Mouse (Mus musculus) neural tube, embryonic 15.5 days (tissue): ENCODE measurements around the gene Slc26a3. TPM values are rescaled to one million over a fixed set of nuclear protein-coding genes. Genes with fewer than 3 reads are reported as not detected.
"Not testable (repeated sequence)": the region's sequence is repeated elsewhere in the genome, so short reads cannot be mapped to it uniquely, and the experiment has no call there.

Experiments
- ATAC-seq: fragments of 200-750 bp; cut with Nextera tagmentation; 2 replicates; pipeline ENCODE4 v1.8.0; 2017; ENCODE audit warnings: mild to moderate bottlenecking, moderate TSS enrichment, moderate library complexity; ENCODE audit not compliant: low FRiP score
- H3K27ac ChIP-seq: fragments of 300-500 bp; sonication (generic); replicated peaks from 2 replicates; pipeline ENCODE4 v1.5.1; 2015; ENCODE audit warnings: mild to moderate bottlenecking, inconsistent platforms
- H3K27me3 ChIP-seq: fragments of 300-500 bp; sonication (generic); replicated peaks from 2 replicates; pipeline ENCODE4 v1.6.1; 2015; ENCODE audit warnings: inconsistent platforms
- H3K36me3 ChIP-seq: fragments of 300-500 bp; sonication (generic); 2 replicates; pipeline ENCODE4 v1.6.1; 2015; ENCODE audit warnings: inconsistent platforms
- H3K4me1 ChIP-seq: fragments of 300-500 bp; sonication (generic); 2 replicates; pipeline ENCODE4 v1.6.1; 2015; ENCODE audit warnings: inconsistent platforms
- H3K4me2 ChIP-seq: fragments of 300-500 bp; sonication (generic); 2 replicates; pipeline ENCODE4 v1.6.1; 2015; ENCODE audit warnings: inconsistent platforms, mild to moderate bottlenecking, moderate library complexity
- H3K4me3 ChIP-seq: fragments of 300-500 bp; sonication (generic); replicated peaks from 2 replicates; pipeline ENCODE4 v1.5.1; 2015; ENCODE audit warnings: mild to moderate bottlenecking, inconsistent platforms
- H3K9ac ChIP-seq: fragments of 300-500 bp; sonication (generic); replicated peaks from 2 replicates; pipeline ENCODE4 v1.6.1; 2015; ENCODE audit warnings: mild to moderate bottlenecking, inconsistent platforms
- H3K9me3 ChIP-seq: fragments of 300-500 bp; sonication (generic); replicated peaks from 2 replicates; pipeline ENCODE4 v1.6.1; 2016; ENCODE audit warnings: inconsistent platforms
- WGBS: fragments of 180-500 bp; shearing (Covaris S2); methylation state at CpG from one replicate; pipeline ENCODE4 v1.1.7; 2015; ENCODE audit warnings: mixed read lengths; 5-methylcytosine and 5-hydroxymethylcytosine counted together
- polyA plus RNA-seq: library from polyadenylated mRNA; unstranded; fragments of >200 nt; fragmentation: Nextera tagmentation; extraction: Ambion mirVana; gene quantifications from 2 replicates; pipeline ENCODE4 v1.2.1, GENCODE M21; 2015

Slc26a3 gene
- polyA plus RNA-seq, 1 experiment from 2014 or later, result 0.37 TPM

DNA sequence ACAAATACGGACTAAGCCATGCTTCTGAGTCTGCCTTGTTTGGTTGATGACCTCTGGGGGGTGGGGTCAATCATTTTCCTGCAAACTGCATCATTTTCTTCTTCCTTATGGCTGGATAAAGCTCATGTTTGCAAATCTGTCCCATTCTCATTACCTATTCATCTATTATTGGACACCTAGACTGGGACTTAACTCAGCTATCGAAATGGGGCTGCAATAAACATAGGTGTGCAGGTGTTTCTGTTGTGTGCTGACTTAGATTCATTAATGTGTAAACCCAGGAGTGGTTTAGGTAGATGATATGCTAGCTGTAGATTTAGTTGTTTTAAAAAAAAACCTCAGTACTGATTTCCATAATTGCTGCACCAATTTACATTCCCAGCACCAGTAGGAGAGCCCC lies 48.9 kb downstream of the Slc26a3 start:
- ATAC-seq, result no peak
- no peak overlapping the region for H3K4me3 ChIP-seq
- 81% methylated on average over 2 of the region's 2 CpGs for WGBS
- H3K27me3 ChIP-seq, result no peaks in the 10 kb centered on the region
- H3K27ac ChIP-seq, result no peak overlapping the region
- peaks cover 6% of the 10 kb centered on the region for H3K4me1 ChIP-seq
- H3K4me2 ChIP-seq, result no peak overlapping the region
- H3K9me3 ChIP-seq, result no peaks in the 10 kb centered on the region
- no peaks in the 10 kb centered on the region for H3K36me3 ChIP-seq
- H3K9ac ChIP-seq, result no peak overlapping the region

- Histone ChIP-seq H3K4me3 (peak overlapping the region; percentile 25), H3K9me3 (no peaks in the 10 kb centered on the region), H3K27ac (no peak overlapping the region), H3K27me3 (no peaks in the 10 kb centered on the region), H3K36me3 (no peaks in the 10 kb centered on the region), H3K9ac (no peak overlapping the region), H3K4me1 (peaks cover 6% of the 10 kb centered on the region), H3K4me2 (peak overlapping the region; percentile 53)
- WGBS, result 3% methylated on average over 11 of the region's 11 CpGs
- ATAC-seq, result peak; percentile 81
These were observed 53.5 kb downstream of the Slc26a3 start for GRCm38 (mm10) chr12:31444131-31444546.

- peaks cover 6% of the 10 kb centered on the region for H3K4me1 ChIP-seq
- no peak overlapping the region for H3K9ac ChIP-seq
- WGBS, result 62% methylated on average over 6 of the region's 6 CpGs
- no peak overlapping the region for H3K4me3 ChIP-seq
- ATAC-seq, result no peak
- H3K4me2 ChIP-seq, result no peak overlapping the region
- H3K27ac ChIP-seq, result no peak overlapping the region
- H3K27me3 ChIP-seq, result no peaks in the 10 kb centered on the region
- no peaks in the 10 kb centered on the region for H3K9me3 ChIP-seq
- H3K36me3 ChIP-seq, result no peaks in the 10 kb centered on the region
These were observed 54.2 kb downstream of the Slc26a3 start for GRCm38 (mm10) chr12:31444827-31445226.

DNA sequence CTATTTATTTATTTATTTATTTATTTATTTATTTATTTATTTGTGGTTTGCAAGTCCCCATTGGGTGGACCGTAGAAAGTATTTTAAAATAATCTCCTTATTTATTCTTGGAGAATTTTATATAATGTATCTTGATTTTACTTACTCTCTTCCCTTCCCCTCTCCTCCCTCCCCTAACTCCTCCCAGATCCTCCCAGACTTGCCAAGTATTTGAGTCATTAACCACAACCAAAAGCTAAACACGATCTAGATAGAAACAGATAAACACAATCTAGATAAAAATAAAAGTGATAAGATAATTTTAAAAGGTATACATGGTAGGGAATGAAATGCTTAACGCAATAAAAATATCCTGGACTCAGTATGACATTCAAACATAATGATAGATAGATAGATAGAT lies 58.7 kb downstream of the Slc26a3 start:
- Histone ChIP-seq H3K9ac (no peak overlapping the region), H3K27ac (no peak overlapping the region), H3K4me3 (no peak overlapping the region), H3K4me1 (peaks cover under 1% of the 10 kb centered on the region; the same call in 1 of the 2 replicates), H3K27me3 (no peaks in the 10 kb centered on the region), H3K4me2 (no peak overlapping the region), H3K9me3 (no peaks in the 10 kb centered on the region), H3K36me3 (no peaks in the 10 kb centered on the region)
- WGBS, result 88% methylated on average over 3 of the region's 3 CpGs
- no peak for ATAC-seq

DNA sequence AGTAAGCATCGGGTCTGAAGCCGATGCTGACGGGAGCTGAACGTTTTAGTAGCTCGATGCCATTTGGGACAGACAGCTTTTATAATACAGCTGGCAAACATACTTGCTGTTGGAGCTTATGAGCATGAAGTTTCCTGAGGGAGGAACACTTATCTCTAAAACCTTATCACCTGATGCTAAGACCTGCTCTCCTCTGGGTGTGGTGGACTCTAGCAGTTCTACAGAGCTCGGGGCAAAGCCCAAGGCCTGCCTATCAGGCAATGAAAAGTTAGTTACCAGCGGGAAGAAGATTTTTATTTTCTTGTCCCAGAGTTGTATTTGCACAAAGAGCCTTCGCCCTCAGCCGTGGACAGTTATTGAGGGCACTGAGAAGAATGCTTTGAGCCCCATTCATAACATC lies 65.6 kb downstream of the Slc26a3 start:
- Histone ChIP-seq H3K4me1 (no peaks in the 10 kb centered on the region), H3K36me3 (no peaks in the 10 kb centered on the region), H3K4me2 (no peak overlapping the region), H3K4me3 (no peak overlapping the region), H3K9ac (no peak overlapping the region), H3K27ac (no peak overlapping the region), H3K9me3 (no peaks in the 10 kb centered on the region), H3K27me3 (no peaks in the 10 kb centered on the region)
- ATAC-seq, result no peak
- 90% methylated on average over 9 of the region's 9 CpGs for WGBS

- Histone ChIP-seq H3K9ac (no peak overlapping the region), H3K4me1 (no peaks in the 10 kb centered on the region), H3K27ac (no peak overlapping the region), H3K9me3 (no peaks in the 10 kb centered on the region), H3K36me3 (no peaks in the 10 kb centered on the region), H3K4me2 (no peak overlapping the region), H3K4me3 (no peak overlapping the region), H3K27me3 (no peaks in the 10 kb centered on the region)
- no peak for ATAC-seq
- WGBS, result 73% methylated on average over 4 of the region's 4 CpGs
These were observed 67.8 kb downstream of the Slc26a3 start for GRCm38 (mm10) chr12:31458474-31458873.

DNA sequence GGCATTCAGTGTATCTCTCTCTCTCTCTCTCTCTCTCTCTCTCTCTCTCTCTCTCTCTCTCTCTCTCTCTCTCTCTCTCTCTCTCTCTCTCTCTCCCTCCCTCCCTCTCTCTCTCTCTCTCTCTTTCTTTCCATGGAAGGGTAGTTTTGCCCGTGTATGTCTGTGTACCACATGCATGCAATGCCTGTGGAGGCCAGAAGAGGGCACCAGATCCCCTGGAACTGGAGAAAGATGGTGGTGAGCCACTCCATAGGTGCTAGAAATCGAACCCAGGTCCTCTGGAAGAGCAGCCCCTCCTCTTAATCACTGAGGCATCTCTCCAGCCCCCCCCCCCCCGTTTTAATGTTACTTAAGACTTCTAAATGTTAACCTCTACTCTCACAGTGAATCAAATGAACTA lies 69.6 kb downstream of the Slc26a3 start:
- H3K27me3 ChIP-seq, H3K4me3 ChIP-seq, ATAC-seq, H3K4me2 ChIP-seq, H3K36me3 ChIP-seq, H3K9me3 ChIP-seq, H3K27ac ChIP-seq, H3K4me1 ChIP-seq, H3K9ac ChIP-seq: not testable (repeated sequence)
- WGBS, result 40% methylated on average over 3 of the region's 3 CpGs

DNA sequence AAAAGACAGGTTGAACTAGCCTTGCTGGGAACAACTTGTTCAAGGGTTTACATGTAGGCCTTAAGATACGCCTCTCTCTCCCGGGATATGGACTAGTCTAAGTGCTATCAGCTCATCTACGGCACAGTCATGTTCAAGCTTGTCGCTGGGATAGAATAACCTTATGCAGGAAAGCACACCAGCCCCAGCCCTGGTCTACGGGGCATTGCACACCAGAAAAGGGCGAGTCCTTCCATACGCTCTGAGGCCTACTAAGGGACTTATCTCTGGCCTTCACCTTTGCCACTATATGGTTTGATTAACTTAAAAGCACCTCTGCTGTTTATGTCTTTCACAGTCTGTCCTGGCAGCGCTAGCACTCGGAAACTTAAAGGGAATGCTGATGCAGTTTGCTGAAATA lies 70.7 kb downstream of the Slc26a3 start:
- no peaks in the 10 kb centered on the region for H3K27me3 ChIP-seq
- no peak for ATAC-seq
- H3K9me3 ChIP-seq, result no peaks in the 10 kb centered on the region
- no peak overlapping the region for H3K9ac ChIP-seq
- H3K36me3 ChIP-seq, result no peaks in the 10 kb centered on the region
- no peaks in the 10 kb centered on the region for H3K4me1 ChIP-seq
- WGBS, result 95% methylated on average over 9 of the region's 9 CpGs
- H3K4me3 ChIP-seq, result no peak overlapping the region
- H3K4me2 ChIP-seq, result no peak overlapping the region
- H3K27ac ChIP-seq, result no peak overlapping the region

- no peak for ATAC-seq
- Histone ChIP-seq H3K4me3 (no peak overlapping the region), H3K4me2 (no peak overlapping the region), H3K4me1 (no peaks in the 10 kb centered on the region), H3K36me3 (no peaks in the 10 kb centered on the region), H3K9ac (no peak overlapping the region), H3K27ac (no peak overlapping the region), H3K27me3 (no peaks in the 10 kb centered on the region), H3K9me3 (no peaks in the 10 kb centered on the region)
- 89% methylated on average over 4 of the region's 4 CpGs for WGBS
These were observed 71.9 kb downstream of the Slc26a3 start for GRCm38 (mm10) chr12:31462615-31463014.

- H3K36me3 ChIP-seq, H3K4me3 ChIP-seq, H3K9ac ChIP-seq, H3K4me1 ChIP-seq, ATAC-seq, H3K27ac ChIP-seq, H3K4me2 ChIP-seq, H3K27me3 ChIP-seq, H3K9me3 ChIP-seq: not testable (repeated sequence)
- WGBS, result 91% methylated on average over 4 of the region's 6 CpGs
These were observed 87.5 kb downstream of the Slc26a3 start for GRCm38 (mm10) chr12:31478182-31478581.

- ATAC-seq, result no peak
These were observed 95.8 kb downstream of the Slc26a3 start for GRCm38 (mm10) chr12:31486431-31486830.

DNA sequence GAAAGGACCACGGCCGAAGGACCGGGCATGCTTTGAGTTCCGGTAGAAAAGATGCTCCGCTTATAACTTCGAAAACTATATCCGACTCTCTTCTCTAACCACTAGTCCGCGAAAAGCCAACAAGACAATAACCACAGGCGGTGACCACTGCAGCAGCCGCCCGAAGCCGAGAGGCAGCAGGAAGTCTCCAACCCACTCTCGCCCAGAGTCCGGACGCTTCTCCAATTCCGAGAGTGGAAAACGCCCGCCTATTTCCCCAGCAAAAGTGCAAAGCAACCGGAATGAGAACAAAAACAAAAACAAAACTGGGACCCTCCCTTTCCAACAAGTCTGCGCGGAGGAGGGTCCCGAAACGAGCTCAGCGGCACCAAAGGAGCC lies 108.3 kb downstream of the Slc26a3 start:
- ATAC-seq, result peak; percentile 12; the same call in 1 of the 2 replicates
- Histone ChIP-seq H3K9ac (peak overlapping the region; percentile 71), H3K27me3 (no peaks in the 10 kb centered on the region), H3K9me3 (no peaks in the 10 kb centered on the region), H3K4me2 (peak overlapping the region; percentile 78), H3K36me3 (peaks cover 5% of the 10 kb centered on the region), H3K4me3 (peak overlapping the region; percentile 69), H3K4me1 (peaks cover 20% of the 10 kb centered on the region), H3K27ac (peak overlapping the region; percentile 97)
- WGBS, result under 1% methylated on average over 25 of the region's 25 CpGs

More at GRCm38 (mm10) chr12:31486431-31486830, 95.8 kb downstream of the Slc26a3 start:
- Histone ChIP-seq H3K27me3 (no peaks in the 10 kb centered on the region), H3K36me3 (peaks cover 32% of the 10 kb centered on the region), H3K4me1 (no peaks in the 10 kb centered on the region), H3K4me3 (no peak overlapping the region), H3K9me3 (no peaks in the 10 kb centered on the region), H3K27ac (no peak overlapping the region), H3K9ac (no peak overlapping the region), H3K4me2 (no peak overlapping the region)
- 69% methylated on average over 6 of the region's 6 CpGs for WGBS
